Mouse (Mus musculus): ENCODE results near the gene Aff3.

Gene Aff3

GRCm38 (mm10) chr1:38324206-38324605 lies 340.5 kb downstream of the Aff3 start:
- no peak for DNase-seq (ENCODE audit: low read depth, low spot score)

- no peak for DNase-seq (ENCODE audit: low read depth, low spot score)
These were observed 342.9 kb downstream of the Aff3 start for GRCm38 (mm10) chr1:38321861-38322260.

- DNase-seq (ENCODE audit: low read depth, low spot score) = no peak
These were observed 343.8 kb downstream of the Aff3 start for GRCm38 (mm10) chr1:38320971-38321305.

GRCm38 (mm10) chr1:38320126-38320970 lies 344.4 kb downstream of the Aff3 start:
- no peak for DNase-seq (ENCODE audit: low read depth, low spot score)

- DNase-seq (ENCODE audit: low read depth, low spot score) = no peak
These were observed 346.1 kb downstream of the Aff3 start for GRCm38 (mm10) chr1:38318614-38319013.

- no peak for DNase-seq (ENCODE audit: low read depth, low spot score)
These were observed 348.8 kb downstream of the Aff3 start for GRCm38 (mm10) chr1:38315992-38316391.

- DNase-seq (ENCODE audit: low read depth, low spot score) = no peak
These were observed 354.3 kb downstream of the Aff3 start for GRCm38 (mm10) chr1:38310496-38310895.

GRCm38 (mm10) chr1:38310076-38310475 lies 354.7 kb downstream of the Aff3 start:
- DNase-seq (ENCODE audit: low read depth, low spot score) = no peak

- no peak for DNase-seq (ENCODE audit: low read depth, low spot score)
These were observed 355.4 kb downstream of the Aff3 start for GRCm38 (mm10) chr1:38309341-38309740.

GRCm38 (mm10) chr1:38308705-38308996 lies 356.1 kb downstream of the Aff3 start:
- DNase-seq (ENCODE audit: low read depth, low spot score) = no peak

GRCm38 (mm10) chr1:38307821-38308704 lies 356.7 kb downstream of the Aff3 start:
- no peak for DNase-seq (ENCODE audit: low read depth, low spot score)

GRCm38 (mm10) chr1:38307234-38307633 lies 357.5 kb downstream of the Aff3 start:
- DNase-seq (ENCODE audit: low read depth, low spot score) = no peak

GRCm38 (mm10) chr1:38306146-38306545 lies 358.6 kb downstream of the Aff3 start:
- DNase-seq (ENCODE audit: low read depth, low spot score) = no peak

- no peak for DNase-seq (ENCODE audit: low read depth, low spot score)
These were observed 360.4 kb downstream of the Aff3 start for GRCm38 (mm10) chr1:38304376-38304775.

- DNase-seq (ENCODE audit: low read depth, low spot score) = no peak
These were observed 366.5 kb downstream of the Aff3 start for GRCm38 (mm10) chr1:38298291-38298690.

- DNase-seq (ENCODE audit: low read depth, low spot score) = no peak
These were observed 369.8 kb downstream of the Aff3 start for GRCm38 (mm10) chr1:38294906-38295305.

- no peak for DNase-seq (ENCODE audit: low read depth, low spot score)
These were observed 370.4 kb downstream of the Aff3 start for GRCm38 (mm10) chr1:38294336-38294695.

- DNase-seq (ENCODE audit: low read depth, low spot score) = no peak
These were observed 371.0 kb downstream of the Aff3 start for GRCm38 (mm10) chr1:38293671-38294335.

GRCm38 (mm10) chr1:38292851-38293250 lies 371.9 kb downstream of the Aff3 start:
- no peak for DNase-seq (ENCODE audit: low read depth, low spot score)

- no peak for DNase-seq (ENCODE audit: low read depth, low spot score)
These were observed 372.8 kb downstream of the Aff3 start for GRCm38 (mm10) chr1:38291915-38292314.

GRCm38 (mm10) chr1:38291497-38291896 lies 373.3 kb downstream of the Aff3 start:
- no peak for DNase-seq (ENCODE audit: low read depth, low spot score)

- no peak for DNase-seq (ENCODE audit: low read depth, low spot score)
These were observed 373.9 kb downstream of the Aff3 start for GRCm38 (mm10) chr1:38290881-38291280.

Data from brain, embryonic 18.5 days (tissue).